Mouse (Mus musculus) limb, embryonic 15.5 days (tissue): Measurements from ENCODE around the gene Cx3cr1. TPM values are rescaled to one million over a fixed set of nuclear protein-coding genes. Genes with fewer than 3 reads are reported as not detected.
A peak's percentile ranks its signal among the peaks of the same experiment; 100 is the strongest.

Source experiments
- ATAC-seq: fragments of 200-750 bp; cut with Nextera tagmentation; 2 replicates; pipeline ENCODE4 v1.8.0; 2017; ENCODE audit warnings: low read depth, moderate TSS enrichment; ENCODE audit not compliant: insufficient number of reproducible peaks, low FRiP score, low TSS enrichment
- H3K27ac ChIP-seq: fragments of 300-500 bp; sonication (generic); 2 replicates; pipeline ENCODE4 v1.5.1; 2015; ENCODE audit warnings: moderate library complexity, mild to moderate bottlenecking, inconsistent platforms
- H3K27me3 ChIP-seq: fragments of 300-500 bp; sonication (generic); 2 replicates; pipeline ENCODE4 v1.6.1; 2015; ENCODE audit warnings: inconsistent platforms
- H3K36me3 ChIP-seq: fragments of 300-500 bp; sonication (generic); 2 replicates; pipeline ENCODE4 v1.6.1; 2015; ENCODE audit warnings: inconsistent platforms
- H3K4me1 ChIP-seq: fragments of 300-500 bp; sonication (generic); 2 replicates; pipeline ENCODE4 v1.6.1; 2015; ENCODE audit warnings: inconsistent platforms
- H3K4me2 ChIP-seq: fragments of 300-500 bp; sonication (generic); 2 replicates; pipeline ENCODE4 v1.6.1; 2015; ENCODE audit warnings: mild to moderate bottlenecking, inconsistent platforms
- H3K4me3 ChIP-seq: fragments of 300-500 bp; sonication (generic); 2 replicates; pipeline ENCODE4 v1.5.1; 2015; ENCODE audit warnings: mild to moderate bottlenecking, inconsistent platforms
- H3K9ac ChIP-seq: fragments of 300-500 bp; sonication (generic); 2 replicates; pipeline ENCODE4 v1.6.1; 2015; ENCODE audit warnings: inconsistent platforms
- H3K9me3 ChIP-seq: fragments of 300-500 bp; sonication (generic); 2 replicates; pipeline ENCODE4 v1.6.1; 2016; ENCODE audit warnings: inconsistent platforms
- WGBS: fragments of 180-500 bp; shearing (Covaris S2); methylation state at CpG from one replicate; pipeline ENCODE4 v1.1.7; 2015; 5-methylcytosine and 5-hydroxymethylcytosine counted together
- polyA plus RNA-seq: library from polyadenylated mRNA; unstranded; fragments of >200 nt; fragmentation: Nextera tagmentation; extraction: Ambion mirVana; gene quantifications from 2 replicates; pipeline ENCODE4 v1.2.1, GENCODE M21; 2015

Gene Cx3cr1
- polyA plus RNA-seq, 1 experiment from 2014 or later = 16.0 TPM

- Histone ChIP-seq H3K9me3 (no peaks in the 10 kb centered on the region), H3K36me3 (peaks cover 16% of the 10 kb centered on the region), H3K4me1 (peaks cover 60% of the 10 kb centered on the region), H3K4me3 (no peak overlapping the region), H3K27me3 (no peaks in the 10 kb centered on the region), H3K9ac (no peak overlapping the region), H3K27ac (no peak overlapping the region; the same call in 1 of the 2 replicates), H3K4me2 (no peak overlapping the region)
- 46% methylated on average over 9 of the region's 9 CpGs for WGBS
- no peak for ATAC-seq
These were observed 91.4 kb downstream of the Cx3cr1 start for GRCm38 (mm10) chr9:119978151-119978810.

GRCm38 (mm10) chr9:119977557-119978060, 92.1 kb downstream of the Cx3cr1 start:
- Histone ChIP-seq H3K27ac (peak overlapping the region; percentile 27; the same call in 1 of the 2 replicates), H3K9ac (no peak overlapping the region)

GRCm38 (mm10) chr9:119976704-119977556, 92.7 kb downstream of the Cx3cr1 start:
- Histone ChIP-seq H3K4me2 (no peak overlapping the region), H3K4me1 (peaks cover 48% of the 10 kb centered on the region), H3K27me3 (no peaks in the 10 kb centered on the region)

More at GRCm38 (mm10) chr9:119977557-119978060, 92.1 kb downstream of the Cx3cr1 start:
- no peak for ATAC-seq
- Histone ChIP-seq H3K4me3 (no peak overlapping the region), H3K27me3 (no peaks in the 10 kb centered on the region), H3K4me2 (no peak overlapping the region), H3K4me1 (peaks cover 55% of the 10 kb centered on the region), H3K9me3 (no peaks in the 10 kb centered on the region), H3K36me3 (peaks cover 23% of the 10 kb centered on the region)
- 32% methylated on average over 5 of the region's 5 CpGs for WGBS

GRCm38 (mm10) chr9:119975286-119975685, 94.4 kb downstream of the Cx3cr1 start:
- no peak for ATAC-seq
- H3K9me3 ChIP-seq = no peaks in the 10 kb centered on the region
- no peak overlapping the region for H3K9ac ChIP-seq
- no peak overlapping the region for H3K4me3 ChIP-seq
- H3K4me1 ChIP-seq = peaks cover 47% of the 10 kb centered on the region
- 95% methylated on average over 4 of the region's 4 CpGs for WGBS
- peaks cover 32% of the 10 kb centered on the region for H3K36me3 ChIP-seq
- no peaks in the 10 kb centered on the region for H3K27me3 ChIP-seq
- no peak overlapping the region for H3K27ac ChIP-seq
- no peak overlapping the region for H3K4me2 ChIP-seq

More at GRCm38 (mm10) chr9:119976704-119977556, 92.7 kb downstream of the Cx3cr1 start:
- Histone ChIP-seq H3K27ac (peak overlapping the region; percentile 27; the same call in 1 of the 2 replicates), H3K36me3 (peaks cover 29% of the 10 kb centered on the region), H3K4me3 (no peak overlapping the region), H3K9me3 (no peaks in the 10 kb centered on the region), H3K9ac (no peak overlapping the region)
- no peak for ATAC-seq
- WGBS = 26% methylated on average over 17 of the region's 17 CpGs

- no peak overlapping the region for H3K27ac ChIP-seq
- H3K4me3 ChIP-seq = no peak overlapping the region
- ATAC-seq = no peak
- WGBS = 83% methylated on average over 5 of the region's 5 CpGs
- H3K9ac ChIP-seq = no peak overlapping the region
- no peaks in the 10 kb centered on the region for H3K9me3 ChIP-seq
- H3K4me2 ChIP-seq = no peak overlapping the region
- peaks cover 32% of the 10 kb centered on the region for H3K36me3 ChIP-seq
- H3K27me3 ChIP-seq = no peaks in the 10 kb centered on the region
- H3K4me1 ChIP-seq = peaks cover 52% of the 10 kb centered on the region
These were observed 95.1 kb downstream of the Cx3cr1 start for GRCm38 (mm10) chr9:119974609-119975008.

- Histone ChIP-seq H3K9me3 (no peaks in the 10 kb centered on the region), H3K27ac (no peak overlapping the region), H3K27me3 (no peaks in the 10 kb centered on the region), H3K4me2 (no peak overlapping the region), H3K4me1 (peaks cover 46% of the 10 kb centered on the region), H3K9ac (no peak overlapping the region), H3K4me3 (no peak overlapping the region), H3K36me3 (peaks cover 32% of the 10 kb centered on the region)
- 91% methylated on average over 27 of the region's 27 CpGs for WGBS
- no peak for ATAC-seq
These were observed 95.7 kb downstream of the Cx3cr1 start for GRCm38 (mm10) chr9:119973869-119974520.

GRCm38 (mm10) chr9:119973281-119973680, 96.4 kb downstream of the Cx3cr1 start:
- Histone ChIP-seq H3K4me2 (no peak overlapping the region), H3K36me3 (peaks cover 32% of the 10 kb centered on the region), H3K27ac (no peak overlapping the region), H3K9ac (no peak overlapping the region), H3K4me1 (peaks cover 39% of the 10 kb centered on the region), H3K4me3 (no peak overlapping the region), H3K9me3 (no peaks in the 10 kb centered on the region), H3K27me3 (no peaks in the 10 kb centered on the region)
- ATAC-seq = no peak
- WGBS = 93% methylated on average over 23 of the region's 23 CpGs

- 83% methylated on average over 12 of the region's 12 CpGs for WGBS
- H3K27ac ChIP-seq = no peak overlapping the region
- peaks cover 32% of the 10 kb centered on the region for H3K36me3 ChIP-seq
- no peaks in the 10 kb centered on the region for H3K9me3 ChIP-seq
- H3K4me3 ChIP-seq = no peak overlapping the region
- H3K4me1 ChIP-seq = peaks cover 32% of the 10 kb centered on the region
- no peak for ATAC-seq
- no peak overlapping the region for H3K9ac ChIP-seq
- H3K4me2 ChIP-seq = no peak overlapping the region
- no peaks in the 10 kb centered on the region for H3K27me3 ChIP-seq
These were observed 97.1 kb downstream of the Cx3cr1 start for GRCm38 (mm10) chr9:119972582-119972981.

GRCm38 (mm10) chr9:119972166-119972565, 97.5 kb downstream of the Cx3cr1 start:
- Histone ChIP-seq H3K4me3 (no peak overlapping the region), H3K9ac (no peak overlapping the region), H3K4me2 (no peak overlapping the region), H3K4me1 (peaks cover 28% of the 10 kb centered on the region), H3K9me3 (no peaks in the 10 kb centered on the region), H3K27me3 (no peaks in the 10 kb centered on the region), H3K36me3 (peaks cover 32% of the 10 kb centered on the region), H3K27ac (no peak overlapping the region)
- WGBS = 93% methylated on average over 10 of the region's 10 CpGs
- ATAC-seq = no peak

GRCm38 (mm10) chr9:119970763-119971656, 98.7 kb downstream of the Cx3cr1 start:
- Histone ChIP-seq H3K4me3 (no peak overlapping the region), H3K9me3 (no peaks in the 10 kb centered on the region), H3K27me3 (no peaks in the 10 kb centered on the region), H3K4me2 (no peak overlapping the region), H3K9ac (no peak overlapping the region), H3K4me1 (peaks cover 20% of the 10 kb centered on the region), H3K27ac (peak overlapping the region; percentile 77), H3K36me3 (peaks cover 32% of the 10 kb centered on the region)
- ATAC-seq = no peak
- 57% methylated on average over 7 of the region's 7 CpGs for WGBS

- no peak overlapping the region for H3K9ac ChIP-seq
- peaks cover 31% of the 10 kb centered on the region for H3K36me3 ChIP-seq
- H3K4me2 ChIP-seq = no peak overlapping the region
- H3K27me3 ChIP-seq = no peaks in the 10 kb centered on the region
- H3K4me1 ChIP-seq = peaks cover 20% of the 10 kb centered on the region
- H3K4me3 ChIP-seq = no peak overlapping the region
- WGBS = 44% methylated on average over 6 of the region's 6 CpGs
- ATAC-seq = no peak
- peak overlapping the region; percentile 77 for H3K27ac ChIP-seq
- no peaks in the 10 kb centered on the region for H3K9me3 ChIP-seq
These were observed 99.5 kb downstream of the Cx3cr1 start for GRCm38 (mm10) chr9:119970221-119970620.
